Mouse (Mus musculus): ENCODE results near the gene Sirt1.
A peak's percentile ranks its signal among the peaks of the same experiment; 100 is the strongest.

Gene Sirt1

DNA sequence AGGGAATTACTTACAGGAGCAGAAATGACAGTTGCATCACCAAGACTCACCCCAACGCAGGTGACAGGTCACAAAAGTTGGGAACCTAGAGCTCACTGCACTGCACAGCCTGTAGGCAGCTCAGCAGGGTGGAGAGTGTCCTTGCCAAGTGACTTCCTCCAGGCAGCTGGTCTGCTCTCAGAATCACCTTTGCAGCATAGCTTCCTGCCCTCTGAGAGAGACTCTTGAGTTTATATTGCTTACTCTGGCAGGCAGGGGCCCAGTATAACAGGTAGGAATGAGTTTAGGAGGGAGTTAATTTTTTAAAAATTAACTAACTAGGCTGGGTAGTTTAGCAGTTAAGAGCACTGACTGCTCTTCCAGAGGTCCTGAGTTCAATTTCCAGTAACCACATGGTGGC, 67.8 kb downstream of the Sirt1 start:
- peak; percentile 43 to 59 for DNase-seq

GRCm38 (mm10) chr10:63308582-63309366, 72.7 kb downstream of the Sirt1 start:
- DNase-seq: peak; percentile 86 to 95

DNA sequence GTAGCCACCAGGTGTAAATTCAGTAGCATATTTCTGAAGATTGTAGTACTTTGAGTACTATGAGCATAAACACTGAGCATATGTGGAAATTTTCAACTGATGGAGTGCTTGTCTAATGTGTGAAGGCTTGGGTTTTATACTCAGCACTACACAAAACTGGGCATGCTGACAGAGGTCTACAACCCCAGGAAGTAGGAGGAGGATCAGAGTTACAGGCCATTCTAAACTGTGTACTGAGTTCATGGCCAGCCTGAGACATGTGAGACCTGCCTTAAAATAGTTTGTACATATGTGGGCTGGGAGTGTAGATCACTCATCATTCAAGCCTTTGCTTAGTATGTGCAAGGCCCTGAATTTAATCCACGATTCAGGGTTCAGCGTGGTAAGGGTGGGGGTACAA, 79.1 kb downstream of the Sirt1 start:
- peak; percentile 13 to 30 for DNase-seq

GRCm38 (mm10) chr10:63282846-63283245, 98.7 kb downstream of the Sirt1 start:
- DNase-seq: peak; percentile 43 to 54

- no peak for DNase-seq
Measured at GRCm38 (mm10) chr10:63282417-63282816, 99.1 kb downstream of the Sirt1 start.

DNA sequence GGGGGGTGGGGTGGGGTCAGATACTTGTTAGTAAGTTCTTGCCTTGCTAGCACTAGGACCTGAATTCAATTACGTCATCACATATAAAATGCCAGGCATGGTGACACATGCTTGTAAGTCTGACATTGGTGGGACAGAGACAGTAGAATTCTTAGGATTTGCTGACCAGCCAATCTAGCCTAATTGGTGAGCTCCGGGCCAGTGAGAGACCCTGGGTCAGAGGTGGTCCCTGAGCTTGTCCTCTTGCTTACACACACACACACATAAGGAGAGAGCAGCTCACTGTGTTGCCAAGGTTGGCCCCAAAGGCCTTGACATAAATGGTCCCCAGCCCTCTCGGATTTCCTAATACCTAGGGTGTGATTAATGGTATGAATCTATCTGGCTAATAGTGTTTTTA, 101.7 kb downstream of the Sirt1 start:
- DNase-seq: no peak

GRCm38 (mm10) chr10:63277010-63277409, 104.5 kb downstream of the Sirt1 start:
- no peak for DNase-seq

DNA sequence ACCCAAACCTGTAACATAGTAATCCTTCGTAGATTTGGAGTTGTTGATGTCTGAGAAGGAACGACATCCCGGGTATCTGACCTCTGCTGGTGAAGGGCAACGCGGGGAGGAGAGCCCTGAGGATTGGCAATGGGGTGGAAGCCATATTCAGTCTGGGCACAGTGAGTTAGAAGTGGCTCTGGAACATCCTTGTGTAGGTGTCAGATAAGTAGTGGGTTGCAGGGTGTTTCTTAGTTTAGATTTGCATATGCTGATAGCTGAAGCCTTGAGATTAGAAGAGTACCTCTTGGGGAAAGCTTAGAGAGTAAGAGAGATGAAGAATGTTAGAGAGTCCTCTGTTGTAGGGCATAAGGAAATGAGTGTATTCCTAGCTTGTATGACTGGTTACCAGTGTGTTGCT, 108.6 kb downstream of the Sirt1 start:
- DNase-seq: no peak

GRCm38 (mm10) chr10:63272401-63272800, 109.1 kb downstream of the Sirt1 start:
- no peak for DNase-seq

All from kidney, postnatal 36 days (tissue).